Mouse (Mus musculus): Measurements from ENCODE around the gene Rpap3.

Gene Rpap3

GRCm38 (mm10) chr15:97730365-97730764 lies 24.7 kb upstream of the Rpap3 start:
- no peak for DNase-seq (ENCODE audit: low spot score)

DNA sequence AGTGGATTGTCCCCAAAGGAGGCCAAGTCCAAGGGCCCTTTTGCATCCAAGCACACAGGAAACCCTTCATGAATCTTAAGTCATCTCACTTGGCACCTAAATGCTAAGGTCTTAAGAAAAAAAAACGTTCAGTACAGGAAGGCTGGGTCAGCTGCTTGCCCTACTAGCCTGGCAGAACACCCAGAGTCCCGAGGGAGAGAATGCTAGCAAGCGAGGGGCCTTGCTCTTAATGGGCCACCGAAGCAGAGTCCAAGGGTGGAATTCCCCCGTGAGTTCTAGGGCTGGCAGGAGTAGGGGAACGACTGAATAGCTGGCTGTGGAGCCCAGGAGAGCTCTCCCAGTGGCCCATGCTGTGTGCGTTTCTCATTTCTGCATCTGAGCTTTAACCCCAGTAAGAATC lies 23.2 kb upstream of the Rpap3 start:
- no peak for DNase-seq (ENCODE audit: low spot score)

- no peak for DNase-seq (ENCODE audit: low spot score)
Observed at GRCm38 (mm10) chr15:97728394-97728793, 22.8 kb upstream of the Rpap3 start.

DNA sequence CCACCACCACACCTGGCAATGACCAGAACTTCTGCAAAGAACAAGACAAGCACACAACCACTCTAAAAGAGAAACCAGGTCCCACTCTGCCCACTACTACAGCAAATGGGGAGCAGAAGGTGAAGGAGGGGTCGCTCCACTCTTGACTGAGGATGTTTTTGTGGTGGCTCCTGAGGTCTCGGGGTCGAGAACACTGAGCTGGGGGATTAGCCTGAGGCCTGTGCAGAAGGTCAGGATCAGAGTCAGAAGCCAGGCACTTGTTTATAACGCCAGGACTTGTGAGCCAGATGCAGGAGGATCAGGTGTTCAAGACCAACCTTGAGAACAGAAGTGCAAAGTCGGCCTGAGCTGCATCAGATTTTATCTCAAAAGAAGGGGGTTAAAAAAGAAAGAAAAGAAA lies 21.9 kb upstream of the Rpap3 start:
- DNase-seq (ENCODE audit: low spot score) = no peak

GRCm38 (mm10) chr15:97727048-97727447 lies 21.4 kb upstream of the Rpap3 start:
- no peak for DNase-seq (ENCODE audit: low spot score)

DNA sequence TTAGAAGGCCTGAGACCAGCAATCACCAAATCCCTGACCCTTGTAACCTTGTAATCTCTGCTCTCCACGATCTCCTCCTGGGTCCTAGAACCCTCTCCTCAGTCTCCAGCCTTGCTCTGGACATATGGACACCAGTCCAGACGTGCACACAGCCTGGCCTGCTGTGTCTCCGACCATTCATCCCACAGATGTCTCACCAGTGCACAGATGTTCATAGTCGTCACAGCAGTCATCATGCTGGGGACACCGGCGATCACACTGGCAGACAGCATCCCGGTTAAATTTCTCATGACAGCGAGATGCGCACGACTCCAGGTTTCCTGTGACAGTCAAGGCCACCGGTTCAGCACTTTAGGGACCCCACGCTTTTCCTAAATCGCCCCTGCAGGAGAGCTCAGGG lies 20.7 kb upstream of the Rpap3 start:
- DNase-seq (ENCODE audit: low spot score) = no peak

GRCm38 (mm10) chr15:97725198-97725785 lies 19.7 kb upstream of the Rpap3 start:
- DNase-seq (ENCODE audit: low spot score) = no peak

DNA sequence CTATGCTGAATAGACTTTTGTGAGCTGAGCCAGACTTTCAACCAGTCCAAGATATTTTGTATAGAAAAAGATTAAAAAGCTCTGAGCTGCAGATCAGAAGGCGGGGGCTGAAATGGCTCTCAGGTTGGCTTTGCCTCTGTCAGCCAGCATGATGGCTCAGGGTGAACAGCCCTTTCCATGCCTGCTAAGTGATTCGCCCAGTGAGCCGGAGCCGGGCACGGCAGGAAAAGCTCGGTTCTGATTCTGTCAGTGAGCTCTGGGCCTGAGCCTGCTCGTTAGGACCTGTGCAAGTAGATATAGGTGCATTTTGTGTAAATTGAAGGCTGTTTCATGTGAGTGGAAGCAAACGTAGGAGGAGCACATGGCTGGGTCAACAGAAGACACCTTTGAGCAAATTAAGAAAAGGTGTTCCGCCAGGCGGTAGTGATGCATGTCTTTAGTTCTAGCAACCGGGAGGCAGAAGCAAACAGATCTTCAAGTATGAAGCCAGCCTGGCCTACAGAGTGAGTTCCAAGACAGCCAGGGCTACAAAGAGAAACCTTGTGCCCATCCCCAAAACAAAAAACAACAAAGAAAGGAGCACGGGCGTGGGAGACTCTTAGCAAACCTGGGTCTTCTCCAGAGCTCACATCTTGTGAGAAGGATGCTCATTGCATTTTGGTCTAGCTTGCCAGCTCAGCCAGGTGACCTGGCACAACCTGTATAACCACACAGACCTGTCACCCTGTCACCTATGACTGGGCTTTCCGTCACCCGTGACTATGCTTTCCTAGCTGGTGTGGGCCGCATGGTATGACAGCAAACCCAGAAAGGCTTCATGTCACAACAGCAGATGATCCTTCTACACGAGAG lies 18.9 kb upstream of the Rpap3 start:
- DNase-seq (ENCODE audit: low spot score) = no peak

DNA sequence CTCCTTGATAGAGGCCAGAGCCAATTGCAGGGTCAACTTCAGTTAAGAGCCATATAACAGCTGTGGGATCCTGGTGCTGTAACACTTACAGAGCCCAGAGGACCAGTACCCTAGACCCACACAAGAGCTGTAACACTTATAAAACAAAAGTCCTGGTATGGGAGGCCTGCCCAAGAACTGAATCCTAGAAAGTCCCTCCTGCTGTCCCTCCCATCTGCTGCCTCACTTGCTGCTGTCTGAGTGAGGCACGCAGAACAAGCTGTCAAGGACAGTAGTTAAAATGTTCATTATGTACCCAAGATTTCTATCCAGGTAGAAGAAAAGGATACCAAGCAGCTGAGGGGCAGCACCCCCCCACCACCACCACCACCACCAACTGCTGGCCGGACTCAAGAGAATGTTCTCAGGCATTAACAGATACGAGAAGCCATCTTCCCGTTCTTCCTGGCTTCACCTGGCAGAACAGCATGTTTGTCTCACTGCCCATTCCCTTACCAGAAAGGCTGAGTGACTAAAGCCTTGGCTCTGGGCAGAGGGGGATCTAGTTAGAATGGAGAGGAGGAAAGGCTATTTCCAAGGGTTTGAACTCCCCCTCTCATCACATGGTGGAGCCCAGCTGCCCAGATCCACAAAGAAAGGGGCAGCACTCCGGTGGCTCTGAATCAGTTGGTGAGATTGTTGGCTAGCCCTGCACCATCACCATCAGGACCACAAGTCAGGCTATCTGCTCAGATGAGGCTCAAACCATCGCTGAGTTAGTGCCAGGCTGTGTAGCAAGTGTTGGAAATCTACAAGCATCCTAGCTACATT lies 18.1 kb upstream of the Rpap3 start:
- no peak for DNase-seq (ENCODE audit: low spot score)

DNA sequence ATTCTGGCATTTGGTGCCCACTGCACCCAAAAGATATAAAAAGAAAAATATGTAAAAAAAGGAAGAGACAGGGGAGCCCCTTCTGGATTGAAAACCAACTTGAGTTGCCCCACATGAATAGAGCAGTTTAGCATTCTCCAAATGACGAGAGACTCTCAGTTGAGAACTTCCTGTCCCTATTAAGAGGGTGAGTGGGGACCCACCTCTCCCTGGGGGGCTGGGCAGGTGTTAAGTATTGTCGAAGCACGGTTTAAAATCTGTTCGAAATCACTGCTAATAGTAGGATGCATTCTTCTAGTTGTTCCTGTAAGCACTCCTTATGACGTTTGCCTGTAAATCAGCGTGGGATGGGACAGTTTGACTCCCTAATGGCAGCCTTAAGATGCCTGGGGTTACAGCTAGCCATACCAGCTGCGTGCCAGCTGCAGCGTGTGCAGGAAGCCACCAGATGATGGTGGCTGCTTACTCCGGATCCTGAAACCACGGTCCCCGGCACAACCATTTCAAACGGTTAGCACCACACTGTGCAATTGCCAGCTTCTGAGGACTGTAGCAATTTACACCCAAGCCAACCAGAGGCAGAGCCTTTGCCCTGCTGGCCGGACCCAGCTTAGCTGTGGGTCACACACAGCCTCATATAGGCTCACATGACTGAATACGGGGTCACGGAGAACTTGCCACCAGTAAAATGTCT lies 15.5 kb upstream of the Rpap3 start:
- no peak for DNase-seq (ENCODE audit: low spot score)

- DNase-seq (ENCODE audit: low spot score) = no peak
Observed at GRCm38 (mm10) chr15:97720026-97720675, 14.5 kb upstream of the Rpap3 start.

DNA sequence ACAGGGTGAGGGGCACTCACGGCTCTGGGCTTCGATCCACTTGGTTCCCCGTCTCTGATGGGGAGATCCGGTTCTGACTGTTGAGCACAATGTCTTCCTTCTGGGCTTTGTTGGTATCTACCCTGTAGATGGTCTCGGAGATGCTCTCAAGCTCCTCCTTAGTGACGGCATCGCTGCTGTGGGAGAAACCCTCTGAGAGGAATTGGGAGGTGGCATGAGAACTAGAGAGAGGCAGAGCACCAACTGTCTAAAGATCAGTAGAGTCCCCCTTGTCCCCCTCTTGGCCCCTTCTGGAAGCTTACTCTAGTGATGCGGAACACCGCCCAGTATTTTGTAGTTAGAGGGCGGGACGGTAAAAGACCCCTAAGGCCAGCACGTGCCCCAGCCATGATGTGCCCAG lies 13.9 kb upstream of the Rpap3 start:
- DNase-seq (ENCODE audit: low spot score) = no peak

DNA sequence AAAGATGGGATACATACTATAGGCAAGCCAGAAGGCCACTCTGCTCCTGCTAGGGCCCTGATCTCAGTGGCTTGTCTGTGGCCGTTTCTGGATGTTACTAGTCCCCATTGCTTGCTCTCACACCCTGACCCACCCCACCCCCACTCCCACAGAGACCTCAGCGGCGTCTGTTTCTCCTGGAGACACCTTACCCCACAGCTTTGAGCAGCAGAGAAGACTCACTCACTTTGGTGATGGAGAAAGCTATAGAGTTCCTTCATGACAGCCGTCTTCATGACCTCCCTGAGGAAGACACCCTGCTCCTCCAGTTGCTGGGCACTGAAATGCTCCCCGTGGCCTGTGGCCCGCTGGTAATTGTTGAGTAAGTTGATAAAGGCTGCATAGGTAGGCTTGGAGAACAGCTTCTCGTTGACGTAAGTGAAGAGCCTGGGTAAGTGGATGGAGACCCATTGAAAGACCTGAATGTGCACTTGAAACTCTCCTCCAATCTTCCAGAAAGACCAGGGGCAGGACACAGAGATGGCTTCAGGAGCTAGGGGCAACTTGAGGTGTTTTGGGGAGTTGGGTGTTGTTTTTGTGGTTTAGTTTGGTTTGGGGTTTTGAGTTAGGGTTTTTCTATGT lies 13.0 kb upstream of the Rpap3 start:
- no peak for DNase-seq (ENCODE audit: low spot score)

DNA sequence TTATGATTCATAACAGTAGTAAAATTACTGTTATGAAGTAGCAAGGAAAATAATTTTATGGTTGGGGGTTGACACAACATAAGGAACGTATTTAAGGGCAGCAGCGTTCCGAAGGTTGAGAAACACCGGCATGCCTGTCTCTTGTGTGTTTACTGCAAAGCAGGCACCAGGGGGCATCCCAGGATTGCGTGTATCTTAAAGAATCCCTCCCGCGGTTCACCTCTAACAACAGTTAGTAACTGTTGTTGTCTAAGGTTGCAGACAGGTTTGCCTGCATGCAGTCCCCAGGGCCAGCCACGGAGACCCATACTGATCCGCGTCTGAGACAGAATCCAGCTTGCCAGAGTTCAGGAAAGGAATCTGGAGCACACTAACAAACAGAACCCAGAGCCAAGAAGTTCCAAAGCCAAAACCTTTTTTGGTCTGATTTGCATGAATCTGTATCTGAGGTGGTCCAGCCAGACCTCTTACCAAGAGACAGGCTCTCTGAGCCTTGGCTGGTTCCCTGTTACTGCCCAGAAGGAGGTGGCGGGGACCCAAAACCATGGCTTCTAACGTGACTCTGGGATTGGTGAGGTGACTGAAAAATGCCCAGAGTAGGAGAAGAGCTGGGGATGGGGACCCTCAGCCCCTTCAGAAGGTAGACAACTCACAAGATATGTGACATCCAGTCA lies 12.4 kb upstream of the Rpap3 start:
- peak; percentile 84 for DNase-seq (ENCODE audit: low spot score)

GRCm38 (mm10) chr15:97716782-97717181 lies 11.2 kb upstream of the Rpap3 start:
- no peak for DNase-seq (ENCODE audit: low spot score)

DNA sequence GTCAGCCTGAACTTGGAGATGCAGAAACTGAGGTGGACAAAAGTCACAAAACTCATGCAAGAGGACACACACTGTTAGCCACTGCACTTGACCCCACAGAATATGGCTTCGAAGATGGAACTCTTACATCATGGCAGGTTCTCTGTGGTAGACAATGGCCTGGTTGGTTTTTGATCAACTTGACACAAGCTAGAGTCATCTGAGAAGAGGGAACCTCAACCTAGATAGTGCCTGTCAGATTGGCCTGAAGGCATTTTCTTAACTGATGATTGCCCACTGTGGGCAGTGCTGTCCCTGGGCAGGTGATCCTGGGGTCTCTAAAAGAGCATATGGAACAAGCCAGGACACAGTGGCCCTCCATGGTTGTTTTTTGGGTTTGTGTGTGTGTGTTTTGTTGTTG lies 10.1 kb upstream of the Rpap3 start:
- DNase-seq (ENCODE audit: low spot score) = no peak

- no peak for DNase-seq (ENCODE audit: low spot score)
Observed at GRCm38 (mm10) chr15:97715083-97715482, 9.5 kb upstream of the Rpap3 start.

GRCm38 (mm10) chr15:97712546-97712945 lies 6.9 kb upstream of the Rpap3 start:
- no peak for DNase-seq (ENCODE audit: low spot score)

- peak; percentile 21 for DNase-seq (ENCODE audit: low spot score)
Observed at GRCm38 (mm10) chr15:97710906-97711305, 5.3 kb upstream of the Rpap3 start.

DNA sequence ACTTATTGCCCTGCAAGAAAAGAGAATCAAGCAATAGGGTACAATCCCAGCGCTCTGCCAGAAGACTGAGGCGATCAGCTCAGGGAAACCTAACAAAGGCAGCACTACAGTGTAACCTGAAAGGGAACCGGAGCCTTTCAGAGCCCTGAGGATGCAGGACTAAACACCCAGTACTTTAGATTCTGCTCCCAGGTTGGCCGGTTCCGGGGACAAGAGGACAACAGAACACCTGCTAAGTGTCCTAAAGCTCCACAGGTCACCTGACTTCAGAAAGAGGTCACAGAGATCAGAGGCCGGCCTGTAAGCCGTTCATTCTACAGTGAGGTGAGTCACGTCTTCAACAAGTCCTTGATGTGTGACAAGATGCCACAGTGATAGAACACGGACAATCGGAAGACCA lies 9.0 kb downstream of the Rpap3 start:
- no peak for DNase-seq (ENCODE audit: low spot score)

GRCm38 (mm10) chr15:97693411-97693810 lies 12.2 kb downstream of the Rpap3 start:
- no peak for DNase-seq (ENCODE audit: low spot score)

Data from embryo, embryonic 10 days (tissue).